Mouse (Mus musculus): ENCODE measurements around the gene Gm20894.
"Not testable (repeated sequence)": the region's sequence is repeated elsewhere in the genome, so short reads cannot be mapped to it uniquely, and the experiment has no call there.

- not testable (repeated sequence) for TF ChIP-seq CTCF (IDR thresholded peaks at IDR 0.05; ENCODE audit: low read depth, low read length); GATA1 (IDR thresholded peaks at IDR 0.05; ENCODE audit: borderline replicate concordance, low read length)
Observed at GRCm38 (mm10) chrY:28271412-28271811, at the start of gene Gm20894.
